Mouse (Mus musculus) WW6 (cell line): Measurements from ENCODE around the gene Fcer2a.

Experiments
- DNase-seq: peaks from one replicate; pipeline ENCODE4 v3.0.0-alpha.2; 2013; ENCODE audit warnings: low read depth, low spot score

The Fcer2a gene

GRCm38 (mm10) chr8:3694121-3694520 lies at the start of gene Fcer2a:
TSS of gene Fcer2a (minus strand) at chr8:3694175.
- DNase-seq, result no peak

- DNase-seq, result no peak
Observed at GRCm38 (mm10) chr8:3736947-3737346, 43.0 kb upstream of the Fcer2a start.

GRCm38 (mm10) chr8:3735599-3735998 lies 41.6 kb upstream of the Fcer2a start:
- DNase-seq, result no peak

GRCm38 (mm10) chr8:3734084-3734483 lies 40.1 kb upstream of the Fcer2a start:
- no peak for DNase-seq

GRCm38 (mm10) chr8:3721041-3721440 lies 27.1 kb upstream of the Fcer2a start:
- DNase-seq, result no peak

- no peak for DNase-seq
Observed at GRCm38 (mm10) chr8:3720551-3720950, 26.6 kb upstream of the Fcer2a start, which contains the start of gene Clec4g. TSS of gene Clec4g (minus strand) at chr8:3720651.

GRCm38 (mm10) chr8:3718559-3718958 lies 24.6 kb upstream of the Fcer2a start:
- peak; percentile 82 for DNase-seq

GRCm38 (mm10) chr8:3717321-3717954 lies 23.5 kb upstream of the Fcer2a start:
- DNase-seq, result no peak

GRCm38 (mm10) chr8:3711646-3712045 lies 17.7 kb upstream of the Fcer2a start:
- DNase-seq, result no peak

- no peak for DNase-seq
Observed at GRCm38 (mm10) chr8:3710312-3710711, 16.3 kb upstream of the Fcer2a start.

GRCm38 (mm10) chr8:3707611-3708010 lies 13.6 kb upstream of the Fcer2a start:
- DNase-seq, result no peak

GRCm38 (mm10) chr8:3705711-3706110 lies 11.7 kb upstream of the Fcer2a start:
- no peak for DNase-seq

- DNase-seq, result no peak
Observed at GRCm38 (mm10) chr8:3701491-3701890, 7.5 kb upstream of the Fcer2a start.

GRCm38 (mm10) chr8:3690774-3691173 lies 3.2 kb downstream of the Fcer2a start:
- no peak for DNase-seq

- no peak for DNase-seq
Observed at GRCm38 (mm10) chr8:3687537-3687936, 6.4 kb downstream of the Fcer2a start.

- no peak for DNase-seq
Observed at GRCm38 (mm10) chr8:3685422-3685821, 8.6 kb downstream of the Fcer2a start.

- DNase-seq, result no peak
Observed at GRCm38 (mm10) chr8:3684530-3684929, 9.4 kb downstream of the Fcer2a start.

- DNase-seq, result no peak
Observed at GRCm38 (mm10) chr8:3683408-3684176, 10.4 kb downstream of the Fcer2a start.

GRCm38 (mm10) chr8:3682435-3682834 lies 11.5 kb downstream of the Fcer2a start:
- DNase-seq, result no peak

GRCm38 (mm10) chr8:3679656-3680055 lies 14.3 kb downstream of the Fcer2a start:
- no peak for DNase-seq

- DNase-seq, result no peak
Observed at GRCm38 (mm10) chr8:3679236-3679635, 14.7 kb downstream of the Fcer2a start.

GRCm38 (mm10) chr8:3678831-3679230 lies 15.1 kb downstream of the Fcer2a start:
- no peak for DNase-seq

- DNase-seq, result no peak
Observed at GRCm38 (mm10) chr8:3676993-3677579, 16.9 kb downstream of the Fcer2a start.
